Mouse (Mus musculus) forebrain, embryonic 12.5 days (tissue): ENCODE results near the gene Krt77. TPM values are rescaled to one million over a fixed set of nuclear protein-coding genes. Genes with fewer than 3 reads are reported as not detected.

Experiments
- ATAC-seq: fragments of 200-750 bp; cut with Nextera tagmentation; 2 replicates; pipeline ENCODE4 v1.8.0; 2017; ENCODE audit warnings: moderate TSS enrichment; ENCODE audit not compliant: low FRiP score
- H3K27ac ChIP-seq: fragments of 300-500 bp; sonication (generic); 2 replicates; pipeline ENCODE4 v1.5.1; 2016; ENCODE audit warnings: mild to moderate bottlenecking
- H3K27me3 ChIP-seq: fragments of 300-500 bp; sonication (generic); 2 replicates; pipeline ENCODE4 v1.6.1; 2016; ENCODE audit warnings: mild to moderate bottlenecking
- H3K36me3 ChIP-seq: fragments of 300-500 bp; sonication (generic); replicated peaks from 2 replicates; pipeline ENCODE4 v1.6.1; 2016; ENCODE audit warnings: mild to moderate bottlenecking
- H3K4me1 ChIP-seq: fragments of 300-500 bp; sonication (generic); 2 replicates; pipeline ENCODE4 v1.6.1; 2016
- H3K4me2 ChIP-seq: fragments of 300-500 bp; sonication (generic); 2 replicates; pipeline ENCODE4 v1.6.1; 2016; ENCODE audit warnings: mild to moderate bottlenecking, moderate library complexity
- H3K4me3 ChIP-seq: fragments of 300-500 bp; sonication (generic); replicated peaks from 2 replicates; pipeline ENCODE4 v1.5.1; 2016; ENCODE audit warnings: mild to moderate bottlenecking
- H3K9ac ChIP-seq: fragments of 300-500 bp; sonication (generic); 2 replicates; pipeline ENCODE4 v1.6.1; 2016; ENCODE audit warnings: mild to moderate bottlenecking
- H3K9me3 ChIP-seq: fragments of 300-500 bp; sonication (generic); 2 replicates; pipeline ENCODE4 v1.6.1; 2016
- WGBS: fragments of 180-500 bp; shearing (Covaris S2); methylation state at CpG from one replicate; pipeline ENCODE4 v1.1.7; 2016; 5-methylcytosine and 5-hydroxymethylcytosine counted together
- polyA plus RNA-seq: library from polyadenylated mRNA; unstranded; fragments of >200 nt; fragmentation: Nextera tagmentation; extraction: Ambion mirVana; gene quantifications from 2 replicates; pipeline ENCODE4 v1.2.1, GENCODE M21; 2016

Krt77 gene
- not detected in 2 replicates for polyA plus RNA-seq

- Histone ChIP-seq H3K4me2 (no peak within 1 kb of the TSS), H3K36me3 (no peaks in the 10 kb centered on the region), H3K27me3 (no peaks in the 10 kb centered on the region), H3K4me1 (peaks cover 6% of the 10 kb centered on the region; the same call in 1 of the 2 replicates), H3K27ac (no peak within 1 kb of the TSS), H3K4me3 (no peak within 1 kb of the TSS), H3K9ac (no peak within 1 kb of the TSS), H3K9me3 (no peaks in the 10 kb centered on the region)
- 35% methylated on average over 6 of the region's 6 CpGs for WGBS
- no peak for ATAC-seq
Measured at GRCm38 (mm10) chr15:101869431-101869830, at the start of gene Krt77. Gene Krt77, minus strand, starts transcription at chr15:101869705.

GRCm38 (mm10) chr15:101916072-101916471 lies 46.6 kb upstream of the Krt77 start:
- no peaks in the 10 kb centered on the region; the same call in 1 of the 2 replicates for H3K27me3 ChIP-seq
- H3K9ac ChIP-seq = no peak overlapping the region
- H3K36me3 ChIP-seq = no peaks in the 10 kb centered on the region
- H3K9me3 ChIP-seq = no peaks in the 10 kb centered on the region
- H3K27ac ChIP-seq = no peak overlapping the region
- no peak overlapping the region for H3K4me2 ChIP-seq
- ATAC-seq = no peak
- WGBS = 75% methylated on average over 2 of the region's 2 CpGs
- no peaks in the 10 kb centered on the region for H3K4me1 ChIP-seq
- H3K4me3 ChIP-seq = no peak overlapping the region

- no peaks in the 10 kb centered on the region; the same call in 1 of the 2 replicates for H3K27me3 ChIP-seq
- H3K4me2 ChIP-seq = no peak overlapping the region
- H3K4me1 ChIP-seq = no peaks in the 10 kb centered on the region
- no peaks in the 10 kb centered on the region for H3K9me3 ChIP-seq
- ATAC-seq = no peak
- 77% methylated on average over 5 of the region's 5 CpGs for WGBS
- H3K36me3 ChIP-seq = no peaks in the 10 kb centered on the region
- H3K9ac ChIP-seq = no peak overlapping the region
- H3K4me3 ChIP-seq = no peak overlapping the region
- no peak overlapping the region for H3K27ac ChIP-seq
Measured at GRCm38 (mm10) chr15:101904849-101905248, 35.3 kb upstream of the Krt77 start.

- ATAC-seq = no peak
- no peaks in the 10 kb centered on the region for H3K4me1 ChIP-seq
- no peak overlapping the region for H3K27ac ChIP-seq
- no peak overlapping the region for H3K4me3 ChIP-seq
- H3K36me3 ChIP-seq = no peaks in the 10 kb centered on the region
- no peak overlapping the region for H3K9ac ChIP-seq
- no peaks in the 10 kb centered on the region; the same call in none of the 2 replicates for H3K27me3 ChIP-seq
- no peaks in the 10 kb centered on the region for H3K9me3 ChIP-seq
- no peak overlapping the region for H3K4me2 ChIP-seq
- WGBS = 65% methylated on average over 12 of the region's 12 CpGs
Measured at GRCm38 (mm10) chr15:101902171-101903149, 33.0 kb upstream of the Krt77 start.

- no peaks in the 10 kb centered on the region; the same call in 1 of the 2 replicates for H3K27me3 ChIP-seq
- WGBS = 89% methylated on average over 4 of the region's 4 CpGs
- ATAC-seq = no peak
- no peak overlapping the region for H3K9ac ChIP-seq
- no peaks in the 10 kb centered on the region for H3K9me3 ChIP-seq
- H3K27ac ChIP-seq = no peak overlapping the region
- H3K36me3 ChIP-seq = no peaks in the 10 kb centered on the region
- no peak overlapping the region for H3K4me3 ChIP-seq
- H3K4me1 ChIP-seq = no peaks in the 10 kb centered on the region
- H3K4me2 ChIP-seq = no peak overlapping the region
Measured at GRCm38 (mm10) chr15:101895216-101895615, 25.7 kb upstream of the Krt77 start.

- Histone ChIP-seq H3K36me3 (no peaks in the 10 kb centered on the region), H3K27ac (no peak within 1 kb of the TSS), H3K27me3 (0 out of 2 replicates have a peak, but pooled peaks cover 3% of the 10 kb centered on the region), H3K9me3 (no peaks in the 10 kb centered on the region), H3K4me1 (no peaks in the 10 kb centered on the region), H3K9ac (no peak within 1 kb of the TSS), H3K4me3 (no peak within 1 kb of the TSS), H3K4me2 (no peak within 1 kb of the TSS)
- 56% methylated on average over 4 of the region's 4 CpGs for WGBS
- no peak for ATAC-seq
Measured at GRCm38 (mm10) chr15:101892820-101893219, 23.3 kb upstream of the Krt77 start, which contains the start of gene Krt76. Gene Krt76, minus strand, starts transcription at chr15:101892920.

GRCm38 (mm10) chr15:101879776-101880175 lies 10.3 kb upstream of the Krt77 start:
- no peaks in the 10 kb centered on the region for H3K36me3 ChIP-seq
- H3K4me3 ChIP-seq = no peak overlapping the region
- H3K9ac ChIP-seq = no peak overlapping the region
- no peak overlapping the region for H3K27ac ChIP-seq
- H3K4me2 ChIP-seq = no peak overlapping the region
- H3K9me3 ChIP-seq = no peaks in the 10 kb centered on the region
- 8% methylated on average over 5 of the region's 11 CpGs for WGBS
- ATAC-seq = no peak
- peaks cover 3% of the 10 kb centered on the region; the same call in 1 of the 2 replicates for H3K27me3 ChIP-seq
- no peaks in the 10 kb centered on the region for H3K4me1 ChIP-seq

GRCm38 (mm10) chr15:101878041-101878440 lies 8.5 kb upstream of the Krt77 start:
- Histone ChIP-seq H3K9me3 (no peaks in the 10 kb centered on the region), H3K36me3 (no peaks in the 10 kb centered on the region), H3K27me3 (no peaks in the 10 kb centered on the region; the same call in 1 of the 2 replicates), H3K4me2 (no peak overlapping the region), H3K27ac (no peak overlapping the region), H3K9ac (no peak overlapping the region), H3K4me3 (no peak overlapping the region), H3K4me1 (no peaks in the 10 kb centered on the region)
- 57% methylated on average over 2 of the region's 2 CpGs for WGBS
- no peak for ATAC-seq

- no peaks in the 10 kb centered on the region for H3K27me3 ChIP-seq
- peaks cover 4% of the 10 kb centered on the region; the same call in 1 of the 2 replicates for H3K4me1 ChIP-seq
- no peak for ATAC-seq
- no peaks in the 10 kb centered on the region for H3K36me3 ChIP-seq
- H3K9ac ChIP-seq = no peak overlapping the region
- no peak overlapping the region for H3K4me2 ChIP-seq
- H3K9me3 ChIP-seq = no peaks in the 10 kb centered on the region
- H3K4me3 ChIP-seq = no peak overlapping the region
- 70% methylated on average over 1 of the region's 1 CpGs for WGBS
- H3K27ac ChIP-seq = no peak overlapping the region
Measured at GRCm38 (mm10) chr15:101874383-101874782, 4.9 kb upstream of the Krt77 start.

GRCm38 (mm10) chr15:101873231-101873630 lies 3.7 kb upstream of the Krt77 start:
- Histone ChIP-seq H3K4me2 (no peak overlapping the region), H3K4me3 (no peak overlapping the region), H3K4me1 (peaks cover 6% of the 10 kb centered on the region; the same call in 1 of the 2 replicates), H3K9ac (no peak overlapping the region), H3K27me3 (no peaks in the 10 kb centered on the region), H3K36me3 (no peaks in the 10 kb centered on the region), H3K27ac (no peak overlapping the region), H3K9me3 (no peaks in the 10 kb centered on the region)
- WGBS = 63% methylated on average over 4 of the region's 4 CpGs
- no peak for ATAC-seq

GRCm38 (mm10) chr15:101866754-101867153 lies 2.8 kb downstream of the Krt77 start:
- Histone ChIP-seq H3K27ac (no peak overlapping the region), H3K27me3 (0 out of 2 replicates have a peak, but pooled peaks cover 4% of the 10 kb centered on the region), H3K9ac (no peak overlapping the region), H3K36me3 (no peaks in the 10 kb centered on the region), H3K9me3 (no peaks in the 10 kb centered on the region), H3K4me1 (peaks cover 6% of the 10 kb centered on the region; the same call in 1 of the 2 replicates), H3K4me2 (no peak overlapping the region), H3K4me3 (no peak overlapping the region)
- 84% methylated on average over 7 of the region's 7 CpGs for WGBS
- ATAC-seq = no peak

GRCm38 (mm10) chr15:101860421-101861130 lies 8.9 kb downstream of the Krt77 start:
- no peak for ATAC-seq
- peak overlapping the region; percentile 90 for H3K4me2 ChIP-seq
- peaks cover 57% of the 10 kb centered on the region for H3K27me3 ChIP-seq
- H3K4me3 ChIP-seq = peak overlapping the region; percentile 48
- no peak overlapping the region for H3K27ac ChIP-seq
- H3K9me3 ChIP-seq = no peaks in the 10 kb centered on the region
- 56% methylated on average over 13 of the region's 13 CpGs for WGBS
- H3K9ac ChIP-seq = no peak overlapping the region
- peaks cover 15% of the 10 kb centered on the region for H3K4me1 ChIP-seq
- H3K36me3 ChIP-seq = no peaks in the 10 kb centered on the region
